Mouse (Mus musculus) urinary bladder, adult 2 months (tissue): ENCODE measurements around the gene Sept6. TPM values are rescaled to one million over a fixed set of nuclear protein-coding genes. Genes with fewer than 3 reads are reported as not detected.

Source experiments
- DNase-seq: peaks from one replicate; pipeline ENCODE4 v3.0.0; 2022; ENCODE audit warnings: low spot score
- polyA plus RNA-seq: library from polyadenylated mRNA; depleted of rRNA; stranded (reverse); fragments of >200 nt; gene quantifications from 2 replicates; pipeline ENCODE4 v1.2.3, GENCODE M21; 2012; rRNA removed

Sept6 gene
- polyA plus RNA-seq, 1 experiment: 11.7 TPM

GRCm38 (mm10) chrX:36864609-36865328 is 126.8 kb downstream of the Sept6 start:
- DNase-seq: no peak

DNA sequence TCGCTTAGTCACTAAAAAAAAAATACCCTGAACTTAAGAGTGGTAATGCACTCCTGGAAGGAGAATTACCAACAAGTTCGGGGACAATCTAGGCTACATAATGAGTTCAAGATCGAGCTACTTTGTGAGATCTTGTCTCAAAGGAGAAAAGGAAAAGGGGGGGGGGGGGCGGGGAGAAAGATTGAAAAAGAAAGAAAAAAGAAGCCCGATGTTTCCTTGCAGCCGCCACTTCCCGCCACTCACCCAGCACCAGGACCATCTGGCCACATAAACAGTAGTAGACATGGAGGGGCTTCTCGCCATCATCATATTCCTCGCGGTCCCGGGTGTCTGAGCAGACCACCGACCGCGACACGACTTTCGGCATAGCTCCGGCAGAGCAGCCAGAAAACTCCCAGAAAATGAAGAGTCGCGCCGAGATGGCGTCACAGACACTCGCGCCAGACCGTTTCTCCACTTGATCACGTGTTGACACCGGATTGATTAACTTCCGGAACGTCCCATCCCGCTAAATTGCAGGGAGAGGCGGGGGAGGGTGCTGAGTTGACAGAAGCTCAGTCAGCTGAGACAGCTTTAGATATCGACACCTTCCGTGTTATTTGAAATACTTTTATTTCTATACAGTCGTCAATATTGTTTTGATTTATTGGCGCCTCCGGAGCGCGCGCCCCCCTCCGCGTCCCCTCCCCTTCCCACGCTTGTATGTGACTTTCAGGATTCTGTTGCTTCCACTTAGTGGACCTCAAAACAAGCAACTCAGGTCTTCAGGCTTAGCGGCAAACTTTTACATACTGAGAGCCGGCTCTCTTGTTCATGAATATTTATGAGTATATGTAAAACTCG is 127.6 kb downstream of the Sept6 start:
- DNase-seq: peak; percentile 47

Other genes starting within 250 kb of the Sept6 start
- gene Slc25a43, start 248.1 kb downstream of the Sept6 start, polyA plus RNA-seq: 3.6 and 4.1 TPM in 2 replicates
- 445 and 526 TPM in 2 replicates for gene Slc25a5, start 196.1 kb downstream of the Sept6 start, polyA plus RNA-seq
- 43.4 and 45.0 TPM in 2 replicates for gene Ube2a, start 117.9 kb downstream of the Sept6 start, polyA plus RNA-seq
- gene C330007P06Rik, start 117.7 kb downstream of the Sept6 start, polyA plus RNA-seq: 15.9 and 19.7 TPM in 2 replicates
- gene Nkrf, start 88.9 kb downstream of the Sept6 start, polyA plus RNA-seq: 5.1 and 5.9 TPM in 2 replicates
- gene Sowahd, start 57.1 kb upstream of the Sept6 start, polyA plus RNA-seq: not detected in 2 replicates
- gene Rpl39, start 93.6 kb upstream of the Sept6 start, polyA plus RNA-seq: 986 and 1,015 TPM in 2 replicates
- gene Upf3b, start 118.5 kb upstream of the Sept6 start, polyA plus RNA-seq: 30.7 and 32.1 TPM in 2 replicates
- 4.2 and 5.3 TPM in 2 replicates for gene Nkap, start 135.0 kb upstream of the Sept6 start, polyA plus RNA-seq
- gene Akap14, start 177.0 kb upstream of the Sept6 start, polyA plus RNA-seq: not detected in 2 replicates
- 400 and 528 TPM in 2 replicates for gene Ndufa1, start 199.4 kb upstream of the Sept6 start, polyA plus RNA-seq
- 5.9 and 7.4 TPM in 2 replicates for gene Rnf113a1, start 199.5 kb upstream of the Sept6 start, polyA plus RNA-seq
- not detected in 2 replicates for gene Gm9, start 219.2 kb upstream of the Sept6 start, polyA plus RNA-seq
- gene Rhox1, start 230.5 kb upstream of the Sept6 start, polyA plus RNA-seq: not detected in 2 replicates